In the genomic region with DNA sequence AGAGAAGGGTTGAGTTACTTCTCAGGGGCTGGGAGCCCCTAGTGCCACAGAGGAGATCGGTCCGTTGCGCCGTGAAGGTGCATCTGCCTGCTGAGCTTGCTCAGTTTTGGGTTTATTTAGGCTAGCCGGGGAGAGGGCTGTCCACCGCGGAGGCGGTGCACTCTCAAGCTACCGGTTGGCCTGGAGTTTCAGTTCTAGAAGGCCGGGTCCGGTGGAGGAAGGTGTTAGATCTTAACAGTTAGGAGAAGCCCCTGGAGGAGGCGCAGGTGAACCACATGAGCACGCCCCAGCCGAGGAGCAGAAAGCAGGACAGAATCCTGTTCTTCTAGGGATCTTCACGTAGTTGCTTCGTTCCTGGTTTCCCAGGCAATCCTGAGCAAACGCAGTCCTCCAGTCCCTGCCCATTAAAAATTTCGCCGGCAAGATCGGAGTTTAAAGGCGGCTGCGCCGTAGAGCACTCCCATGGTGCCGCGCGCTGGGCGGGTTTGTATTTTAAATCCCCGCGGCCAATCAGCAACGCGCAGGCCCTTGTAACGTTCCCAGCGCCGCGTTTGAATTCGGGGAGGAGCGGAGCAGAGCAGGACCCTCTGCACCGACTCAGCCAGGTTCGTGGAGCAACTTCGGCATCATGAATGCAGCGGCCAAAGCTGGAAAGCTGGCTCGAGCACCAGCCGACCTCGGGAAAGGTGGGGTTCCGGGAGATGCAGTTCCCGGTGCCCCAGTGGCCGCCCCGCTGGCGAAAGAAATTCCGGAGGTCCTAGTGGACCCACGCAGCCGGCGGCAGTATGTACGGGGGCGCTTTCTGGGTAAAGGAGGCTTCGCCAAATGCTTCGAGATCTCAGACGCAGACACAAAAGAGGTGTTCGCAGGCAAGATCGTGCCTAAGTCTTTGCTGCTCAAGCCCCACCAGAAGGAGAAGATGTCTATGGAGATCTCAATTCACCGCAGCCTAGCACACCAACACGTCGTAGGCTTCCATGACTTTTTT, we compare ENCODE assay signal across 8 mouse cellular contexts. TPM values are rescaled to one million over a fixed set of nuclear protein-coding genes. Genes with fewer than 3 reads are reported as not detected.
DNase-seq lines count a peak whose midpoint lies in the region; ATAC-seq and TF ChIP-seq lines count a peak whose summit lies in the region.

Gene Plk1 (plus strand): TSS at position 525 of the 988 bp plus-strand sequence.

- H3K9me3 ChIP-seq in G1E (replicated peaks), result no peaks in the 10 kb centered on the region
- H3K9me3 ChIP-seq in forebrain, embryonic 15.5 days, result no peaks in the 10 kb centered on the region

- peak within 1 kb of the TSS; percentile 80 for H3K4me3 ChIP-seq in G1E (ENCODE audit: low read depth, low read length)
- peak within 1 kb of the TSS; percentile 74 for H3K4me3 ChIP-seq in forebrain, embryonic 15.5 days
- peak within 1 kb of the TSS; percentile 94 for H3K4me3 ChIP-seq in lung, adult 2 months (replicated peaks; ENCODE audit: extremely low read depth, low read depth, low read length)
- H3K4me3 ChIP-seq in olfactory bulb, adult 2 months (ENCODE audit: insufficient read depth, low read depth, low read length), result peak within 1 kb of the TSS; percentile 74
- H3K4me3 ChIP-seq in thymus, adult 2 months (ENCODE audit: control insufficient read depth, insufficient read depth, low read length), result peak within 1 kb of the TSS; percentile 81

- peak within 1 kb of the TSS; percentile 81 for H3K4me2 ChIP-seq in forebrain, embryonic 15.5 days (replicated peaks)

- peak; percentile 81 for ATAC-seq in G1E (ENCODE audit: extremely low read depth, insufficient number of reproducible peaks, low FRiP score, poor library complexity, severe bottlenecking)
- peak; percentile 96 for ATAC-seq in forebrain, embryonic 15.5 days (replicated peaks)

- peaks cover 61% of the 10 kb centered on the region for H3K36me3 ChIP-seq in G1E (replicated peaks)
- H3K36me3 ChIP-seq in forebrain, embryonic 15.5 days, result peaks cover 3% of the 10 kb centered on the region
- no peaks in the 10 kb centered on the region; the same call in 1 of the 2 replicates for H3K36me3 ChIP-seq in thymus, adult 2 months (ENCODE audit: control insufficient read depth, insufficient read depth, low read length)

- intact Hi-C loops in heart, postnatal 25 days (cut with DNase I), result no loop called here

- no peak for TF ChIP-seq POLR2A in lung, adult 2 months (IDR thresholded peaks at IDR 0.05; ENCODE audit: borderline replicate concordance, extremely low read depth, low read depth, low read length)
- no peak for TF ChIP-seq POLR2A in olfactory bulb, adult 2 months (IDR thresholded peaks at IDR 0.05; ENCODE audit: insufficient read depth, low read depth, low read length)
- peak; percentile 19; the same call in 1 of the 2 replicates for TF ChIP-seq POLR2A in thymus, adult 2 months (IDR thresholded peaks at IDR 0.05; ENCODE audit: control insufficient read depth, extremely low read depth, insufficient read depth, low read length, poor library complexity)

- peaks cover 47% of the 10 kb centered on the region for H3K4me1 ChIP-seq in G1E (ENCODE audit: insufficient read depth, low read depth, low read length)
- H3K4me1 ChIP-seq in forebrain, embryonic 15.5 days, result peaks cover 43% of the 10 kb centered on the region
- H3K4me1 ChIP-seq in lung, adult 2 months (ENCODE audit: control insufficient read depth, insufficient read depth, low read length), result 0 out of 2 replicates have a peak, but pooled peaks cover 2% of the 10 kb centered on the region
- peaks cover 14% of the 10 kb centered on the region for H3K4me1 ChIP-seq in olfactory bulb, adult 2 months (ENCODE audit: control insufficient read depth, insufficient read depth, low read length)
- peaks cover 31% of the 10 kb centered on the region for H3K4me1 ChIP-seq in thymus, adult 2 months (replicated peaks; ENCODE audit: control insufficient read depth, insufficient read depth, low read length)

- peak; percentile 78 for DNase-seq in G1E (ENCODE audit: low spot score)
- DNase-seq in cerebellum, adult 11-12 months, result peak; percentile 52
- peak; percentile 40 for DNase-seq in heart, postnatal 25 days (ENCODE audit: low spot score)
- DNase-seq in layer of hippocampus, adult 18-20 months (ENCODE audit: low spot score in 2 of 2), result peak; percentile 76 to 82
- peak; percentile 75 for DNase-seq in lung, adult 2 months
- DNase-seq in thymus, adult 2 months, result peak; percentile 83

- under 1% methylated on average over 63 of the region's 63 CpGs for WGBS in forebrain, embryonic 15.5 days
- under 1% methylated on average over 63 of the region's 63 CpGs for WGBS in lung, adult 2 months
- under 1% methylated on average over 63 of the region's 63 CpGs for WGBS in olfactory bulb, adult 2 months
- under 1% methylated on average over 63 of the region's 63 CpGs for WGBS in thymus, adult 2 months

- H3K27ac ChIP-seq in forebrain, embryonic 15.5 days (replicated peaks), result peak within 1 kb of the TSS; percentile 77
- no peak within 1 kb of the TSS for H3K27ac ChIP-seq in olfactory bulb, adult 2 months (ENCODE audit: insufficient read depth, low read depth, low read length)
- H3K27ac ChIP-seq in thymus, adult 2 months (ENCODE audit: control insufficient read depth, insufficient read depth, low read length), result peak within 1 kb of the TSS; percentile 3; the same call in 1 of the 2 replicates

- no peaks in the 10 kb centered on the region for H3K27me3 ChIP-seq in G1E (ENCODE audit: insufficient read depth, low read length)
- no peaks in the 10 kb centered on the region for H3K27me3 ChIP-seq in forebrain, embryonic 15.5 days
- no peaks in the 10 kb centered on the region for H3K27me3 ChIP-seq in thymus, adult 2 months (ENCODE audit: control insufficient read depth, insufficient read depth, low read length)

- peak within 1 kb of the TSS; percentile 53 for H3K9ac ChIP-seq in forebrain, embryonic 15.5 days (replicated peaks)

- TF ChIP-seq CTCF in G1E (IDR thresholded peaks at IDR 0.05; ENCODE audit: low read depth, low read length), result no peak
- no peak for TF ChIP-seq CTCF in lung, adult 2 months (IDR thresholded peaks at IDR 0.05; ENCODE audit: insufficient read depth, low read length)
- TF ChIP-seq CTCF in olfactory bulb, adult 2 months (IDR thresholded peaks at IDR 0.05; ENCODE audit: insufficient read depth, low read depth, low read length), result no peak; the same call in 1 of the 2 replicates
- peak; percentile 35; the same call in 1 of the 2 replicates for TF ChIP-seq CTCF in thymus, adult 2 months (IDR thresholded peaks at IDR 0.05; ENCODE audit: borderline replicate concordance, control insufficient read depth, extremely low read depth, insufficient read depth, low read length, poor library complexity)

RNA-seq across cellular contexts. Expression of gene Plk1, which starts in this region (rescaled TPM):
- total RNA-seq in G1E (2014; fragmentation: Nextera tagmentation) (103 and 128 TPM in 2 replicates), G1E (2017) (35.0 and 51.6 TPM in 2 replicates)
- polyA plus RNA-seq in G1E (2012), result 83.0 and 96.3 TPM in 2 replicates
- polyA plus RNA-seq in forebrain, embryonic 15.5 days (2015; fragmentation: Nextera tagmentation; extraction: Ambion mirVana), result 50.9 and 62.2 TPM in 2 replicates
- 1 to 10 TPM in 1 of 2 experiments, under 1 TPM in 1; 0.81 to 1.2 TPM for total RNA-seq in heart, postnatal 25 days (2021)
- total RNA-seq in layer of hippocampus, adult 18-20 months (2021), result 1 to 10 TPM; 1.4 to 1.9 TPM
- polyA plus RNA-seq in lung, adult 2 months (2012; rRNA removed), result 2.3 and 3.1 TPM in 2 replicates
- polyA plus RNA-seq in olfactory bulb, adult 2 months (2012; ENCODE audit: insufficient read depth, insufficient read length, low replicate concordance, missing spikeins), result not detected in 2 replicates
- 71.8 and 93.5 TPM in 2 replicates for polyA plus RNA-seq in thymus, adult 2 months (2012; rRNA removed)

Comparison
In these comparisons a context has a peak if more than half of its experiments do, and no peak if none do; other contexts are left out.
1. RNA of gene Plk1 (total RNA-seq): 35.0 to 128 TPM in G1E; 1.4 to 1.9 TPM in layer of hippocampus, adult 18-20 months and 0.81 to 1.2 TPM in heart, postnatal 25 days; every median in the first group is over 10 times any median in the second.
2. RNA of gene Plk1 (polyA plus RNA-seq): 83.0 to 96.3 TPM in G1E, 71.8 to 93.5 TPM in thymus, adult 2 months and 50.9 to 62.2 TPM in forebrain, embryonic 15.5 days; 2.3 to 3.1 TPM in lung, adult 2 months and not detected in olfactory bulb, adult 2 months; every median in the first group is over 10 times any median in the second.
3. Peak in every context shown above with its lines, with median percentiles within 50 percentile points of each other: DNase-seq and H3K4me3 ChIP-seq.